Mouse (Mus musculus) CD8-positive naive resting alpha-beta T cell, adult 57 days (primary cell): ENCODE data around the gene Qrsl1. TPM values are rescaled to one million over a fixed set of nuclear protein-coding genes. Genes with fewer than 3 reads are reported as not detected.

ENCODE experiments used
- total RNA-seq: library from RNA; stranded (reverse); gene quantifications from one replicate; pipeline ENCODE4 v1.2.4, GENCODE M21; 2023

Qrsl1 gene
- 14.0 TPM for total RNA-seq

DNA sequence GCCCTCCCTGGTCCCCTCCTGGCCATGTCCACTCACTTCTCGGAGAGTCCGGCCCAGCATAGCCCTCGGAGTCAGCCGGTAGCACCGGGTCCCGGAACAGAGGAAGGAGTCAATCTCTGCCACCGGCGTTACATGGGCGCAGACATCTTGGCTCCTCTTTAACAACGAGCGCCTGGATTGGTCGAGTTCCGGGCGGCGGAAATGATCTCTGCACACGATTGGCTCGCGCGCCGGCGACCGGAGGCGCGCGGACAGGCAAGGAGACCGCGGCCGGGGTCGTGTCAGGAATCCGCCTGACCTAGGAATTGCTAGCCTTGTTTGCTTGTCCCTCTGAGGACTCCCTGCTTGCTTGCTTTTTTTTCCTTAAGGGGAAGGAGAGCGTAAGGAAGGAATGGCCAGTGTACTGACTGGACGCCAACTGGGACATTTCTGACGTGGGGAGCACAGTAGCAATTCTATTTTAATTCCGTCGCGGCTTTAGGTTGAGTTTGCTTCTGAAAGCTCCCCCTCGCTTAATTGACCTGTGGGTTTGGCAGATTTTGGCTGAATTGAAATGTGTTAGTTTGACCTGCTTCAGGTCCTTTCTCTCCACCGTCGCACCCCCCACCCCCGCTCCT lies at the start of gene Qrsl1, which contains the start of gene Rtn4ip1:
Gene Qrsl1 (minus strand): TSS at position 168 of the 617 bp plus-strand sequence.
Gene Rtn4ip1 (plus strand): TSS at position 230 of the 617 bp plus-strand sequence.

Other genes starting within 250 kb of the Qrsl1 start
- gene Rtn4ip1, start 62 bp upstream of the Qrsl1 start, total RNA-seq: 12.7 TPM
- gene Crybg1, start 247.1 kb upstream of the Qrsl1 start, total RNA-seq: 25.8 TPM